Mouse (Mus musculus) thymus, postnatal 10 days (tissue): Measurements from ENCODE around the gene Stfa1.
"Not testable (repeated sequence)": the region's sequence is repeated elsewhere in the genome, so short reads cannot be mapped to it uniquely, and the experiment has no call there.

Experiments
- DNase-seq, 2 experiments: peaks; one replicate each; pipeline ENCODE4 v3.0.0; 2021; ENCODE audit warnings: low spot score in 2 of 2

The Stfa1 gene

GRCm38 (mm10) chr16:36276796-36277195, at the start of gene Stfa1:
Gene Stfa1 (plus strand): TSS chr16:36276951.
- not testable (repeated sequence) for DNase-seq

- DNase-seq = not testable (repeated sequence)
Measured at GRCm38 (mm10) chr16:36260585-36260984, 16.2 kb upstream of the Stfa1 start.

GRCm38 (mm10) chr16:36289140-36289539, 12.4 kb downstream of the Stfa1 start:
- DNase-seq = no peak

- no peak for DNase-seq
Measured at GRCm38 (mm10) chr16:36307631-36308030, 30.9 kb downstream of the Stfa1 start.

- DNase-seq = not testable (repeated sequence)
Measured at GRCm38 (mm10) chr16:36316111-36316510, 39.4 kb downstream of the Stfa1 start.

GRCm38 (mm10) chr16:36319286-36319685, 42.5 kb downstream of the Stfa1 start:
- DNase-seq = no peak

- DNase-seq = no peak
Measured at GRCm38 (mm10) chr16:36334232-36334631, 57.5 kb downstream of the Stfa1 start, which contains the start of gene BC117090. Gene BC117090 (minus strand): TSS chr16:36334332.
